Mouse (Mus musculus): Measurements from ENCODE around the gene Folr1.

Folr1 gene

DNA sequence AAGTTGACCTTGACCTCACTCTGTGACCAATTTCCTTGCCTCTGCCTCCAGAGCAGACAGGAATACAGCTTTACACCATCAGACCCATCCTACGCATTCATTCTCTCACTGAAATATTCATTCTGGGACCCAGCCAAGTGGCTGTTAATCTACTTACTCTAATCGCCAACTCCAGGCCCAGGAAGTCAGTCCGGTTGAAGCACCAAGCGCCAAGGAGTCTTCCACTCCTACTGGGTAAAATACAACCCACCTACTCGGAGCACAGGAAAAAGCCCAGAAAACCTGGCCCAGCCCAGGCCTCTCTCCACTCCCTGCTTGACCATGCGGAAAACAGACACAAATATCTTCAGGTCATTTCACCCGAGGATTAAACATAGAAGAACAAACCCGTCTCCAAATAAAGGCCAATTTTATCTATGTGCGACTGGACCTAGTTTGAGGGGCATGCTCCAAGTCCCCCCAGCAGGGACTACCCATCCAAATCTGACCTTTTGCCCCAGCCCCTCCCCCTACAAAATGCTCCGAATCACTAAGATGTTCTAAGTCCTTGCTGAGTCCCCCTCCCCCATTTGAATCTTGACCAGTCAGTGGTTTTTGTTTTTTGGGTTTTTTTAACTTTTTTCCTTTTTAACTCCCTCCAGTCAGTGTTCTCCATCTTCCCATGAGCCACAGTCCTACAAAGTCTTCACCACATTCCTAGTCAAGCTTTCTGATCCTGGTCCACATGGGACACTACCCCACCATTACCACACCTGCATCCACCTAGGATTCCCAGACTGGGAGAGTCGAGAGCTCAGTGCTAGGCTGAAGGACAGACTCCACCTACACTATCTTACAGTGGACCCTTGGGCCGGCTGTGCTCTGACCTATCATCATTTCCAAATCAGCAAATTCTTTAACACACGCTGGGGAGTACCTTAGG is 2.1 kb downstream of the Folr1 start:
- no peak for DNase-seq

DNA sequence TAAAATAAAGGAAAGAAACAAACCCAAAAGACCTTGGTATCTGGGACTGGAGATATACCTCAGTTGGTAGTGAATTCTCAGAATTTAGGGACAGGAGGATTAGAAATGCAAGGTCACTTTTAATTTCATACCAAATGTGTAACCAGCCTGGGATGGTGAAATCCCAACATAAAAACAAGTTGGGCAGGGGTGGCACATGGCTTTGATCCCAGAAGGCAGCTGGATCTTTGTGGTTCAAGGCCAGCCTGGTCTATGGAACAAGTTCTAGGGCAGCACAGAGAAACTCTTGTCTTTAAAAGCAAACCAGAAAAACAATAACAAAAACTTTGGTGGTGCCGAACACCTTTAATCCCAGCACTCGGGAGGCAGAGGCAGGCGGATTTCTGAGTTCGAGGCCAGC is 3.1 kb downstream of the Folr1 start:
- no peak for DNase-seq

DNA sequence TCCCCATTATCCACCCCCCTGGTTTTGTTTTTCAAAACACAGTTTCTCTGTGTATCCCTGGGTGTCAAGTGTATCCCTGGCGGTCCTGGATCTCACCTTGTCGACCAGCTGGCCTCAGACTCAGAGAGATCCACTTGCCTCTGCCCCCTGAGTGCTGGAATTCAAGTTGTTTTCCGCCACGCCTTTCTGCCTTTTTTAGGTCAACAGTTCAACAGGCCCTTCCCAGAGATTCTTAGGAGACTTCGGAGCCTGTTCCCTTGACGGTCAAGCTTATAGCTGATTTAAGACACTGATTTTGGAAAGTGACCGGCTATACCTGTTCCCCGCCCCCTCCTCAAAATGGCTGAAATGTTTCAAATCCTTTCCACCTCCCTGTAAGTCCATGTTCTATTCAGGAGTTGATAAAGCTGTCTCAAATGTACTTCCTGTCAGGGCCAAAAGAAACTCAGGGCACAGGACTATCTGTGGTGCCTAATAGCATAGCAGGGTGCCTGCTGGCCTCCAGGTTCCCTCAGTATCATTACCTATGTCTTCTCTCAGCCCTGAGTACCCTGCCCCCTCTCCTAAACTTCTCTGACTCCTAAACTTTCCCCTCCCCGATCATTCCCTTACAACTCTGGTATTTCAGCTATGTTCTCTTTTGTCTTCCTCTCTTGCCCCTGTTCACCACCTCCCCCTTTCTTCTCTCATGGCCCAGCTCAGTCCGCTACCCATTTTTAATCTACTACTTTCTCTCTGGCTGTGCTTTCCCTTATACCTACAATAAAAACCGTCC is 3.9 kb downstream of the Folr1 start:
- no peak for DNase-seq

DNA sequence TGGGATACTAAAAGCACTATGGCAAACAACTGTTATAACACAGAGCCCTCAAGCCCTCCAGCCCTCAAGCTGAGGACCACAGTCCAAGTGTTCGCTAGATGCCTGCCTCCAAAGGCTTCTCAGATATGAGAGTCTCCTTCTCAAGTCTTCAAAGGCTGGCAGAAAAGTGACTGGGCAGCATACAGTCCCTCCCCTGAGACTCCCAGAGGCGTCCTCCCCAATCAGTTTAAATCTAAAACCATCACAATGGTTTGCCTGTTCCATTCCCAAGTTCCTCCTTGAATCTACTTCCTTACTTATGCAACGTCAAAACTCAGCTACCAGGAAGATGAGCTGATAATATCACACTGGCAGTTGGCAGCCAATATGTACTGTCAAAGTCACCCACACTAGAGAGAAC is 7.2 kb downstream of the Folr1 start, which contains the start of gene Anapc15:
Anapc15 (plus strand) TSS at position 301 of the 400 bp plus-strand sequence.
- DNase-seq = no peak

DNA sequence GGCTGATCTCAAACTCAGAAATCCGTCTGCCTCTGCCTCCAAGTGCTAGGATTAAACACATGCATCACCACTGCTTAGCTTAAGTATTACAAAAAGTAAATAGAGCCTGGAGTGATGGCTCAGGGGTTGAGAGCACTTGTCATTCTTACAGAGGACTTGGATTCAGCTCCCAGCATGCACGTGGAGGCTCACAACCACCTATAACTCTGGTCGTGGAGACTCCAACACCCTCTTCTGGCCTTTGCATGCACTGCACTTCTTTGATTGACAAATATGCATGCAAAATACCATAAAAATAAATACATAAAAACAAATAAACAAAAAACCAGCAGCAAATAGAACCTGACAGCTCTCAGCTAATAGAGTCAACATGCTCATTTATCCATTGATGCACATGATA is 8.3 kb downstream of the Folr1 start:
- no peak for DNase-seq

DNA sequence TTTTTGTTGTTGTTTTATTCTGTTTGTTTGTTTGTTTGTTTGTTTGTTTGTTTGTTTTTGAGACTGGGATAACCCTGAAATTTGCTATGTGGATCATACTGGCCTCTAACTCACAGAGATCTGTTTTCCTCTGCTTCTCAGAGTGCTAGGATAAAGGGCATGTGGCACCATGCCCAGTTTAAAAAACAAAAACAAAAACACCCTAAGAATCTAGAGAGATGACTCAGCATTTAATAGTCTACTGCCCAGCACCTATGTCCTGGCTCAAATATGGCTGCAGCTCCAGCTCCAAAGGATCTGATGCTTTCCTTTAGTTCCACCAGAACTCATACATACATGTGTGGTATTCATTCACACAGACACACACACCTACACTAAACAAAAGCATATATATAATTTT is 9.6 kb downstream of the Folr1 start:
- no peak for DNase-seq

DNA sequence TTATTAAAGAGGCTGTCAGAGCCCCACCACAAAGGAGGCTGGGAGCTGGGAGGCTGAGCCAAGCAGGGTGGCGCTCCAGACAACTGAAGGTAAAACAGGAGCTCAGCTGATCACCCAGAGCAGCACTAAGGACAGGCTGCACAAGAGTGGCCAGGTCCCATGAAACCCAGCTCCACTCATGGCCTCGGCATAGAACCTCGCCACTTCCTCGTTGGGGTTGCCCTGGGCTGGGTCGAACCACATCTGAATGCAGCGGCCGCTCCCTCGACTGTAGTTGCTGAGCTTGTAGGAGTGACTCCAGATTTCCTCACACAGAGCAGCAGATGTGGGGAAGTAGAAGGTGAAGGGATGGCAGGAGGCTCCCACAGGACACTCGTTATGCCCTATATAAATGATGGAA is 12.2 kb downstream of the Folr1 start:
- DNase-seq = no peak

DNA sequence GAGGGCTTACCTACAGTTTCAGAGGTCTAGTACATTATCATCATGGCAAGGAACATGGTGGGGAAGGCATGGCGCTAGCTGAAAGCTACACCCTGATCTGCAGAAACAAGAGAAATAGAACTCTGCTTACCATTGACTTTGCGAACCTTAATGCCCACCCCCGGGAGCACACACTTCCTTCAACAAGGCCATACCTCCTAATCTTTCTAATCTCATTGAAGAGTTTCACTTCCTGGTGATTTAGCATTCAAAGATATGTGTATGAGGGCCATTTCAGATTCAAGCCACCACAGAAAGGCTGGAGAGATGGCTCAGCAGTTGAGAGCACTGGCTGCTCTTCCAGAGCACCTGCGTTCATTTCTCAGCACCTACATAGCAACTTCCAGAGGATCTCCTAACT is 13.5 kb downstream of the Folr1 start, which contains the start of gene Folr2:
Folr2 (minus strand) TSS at position 101 of the 400 bp plus-strand sequence.
- no peak for DNase-seq

DNA sequence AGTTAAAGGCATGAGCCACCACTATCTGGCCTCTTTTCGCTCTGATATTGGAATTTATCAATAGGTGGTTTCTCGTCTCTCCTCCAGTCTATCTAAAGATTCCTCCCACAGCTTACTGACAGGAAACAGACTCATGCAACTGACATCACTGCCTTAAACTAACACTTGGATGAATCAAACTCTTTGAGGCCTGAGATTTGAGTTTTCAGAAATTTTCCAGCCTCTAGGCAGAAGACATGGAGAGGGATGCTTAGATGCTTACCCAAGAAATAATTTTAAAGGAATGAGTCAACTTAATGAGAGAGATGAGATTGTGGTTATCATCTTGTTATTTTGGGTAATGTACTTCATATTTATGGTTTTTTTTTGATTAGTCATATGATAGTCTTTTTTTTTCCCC is 16.8 kb downstream of the Folr1 start:
- no peak for DNase-seq

DNA sequence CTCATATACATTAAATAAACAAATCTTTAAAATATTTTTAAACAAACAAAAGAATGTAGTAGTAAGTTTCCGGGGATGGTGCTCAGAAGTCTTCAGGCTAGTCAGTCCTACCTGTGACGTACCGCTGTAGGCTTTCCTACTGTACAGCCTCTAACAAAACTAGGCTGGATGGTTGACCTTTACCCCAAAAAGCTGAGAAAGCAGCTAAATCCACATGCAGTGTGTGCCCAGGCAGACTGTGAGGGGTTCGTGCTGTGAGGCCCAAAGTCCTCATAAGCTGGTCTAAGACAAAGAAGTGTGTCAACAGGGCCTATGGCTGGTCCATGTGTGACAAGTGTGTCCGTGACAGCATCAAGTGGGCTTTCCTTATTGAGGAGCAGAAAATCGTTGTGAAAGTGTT is 17.7 kb downstream of the Folr1 start:
- DNase-seq = no peak

DNA sequence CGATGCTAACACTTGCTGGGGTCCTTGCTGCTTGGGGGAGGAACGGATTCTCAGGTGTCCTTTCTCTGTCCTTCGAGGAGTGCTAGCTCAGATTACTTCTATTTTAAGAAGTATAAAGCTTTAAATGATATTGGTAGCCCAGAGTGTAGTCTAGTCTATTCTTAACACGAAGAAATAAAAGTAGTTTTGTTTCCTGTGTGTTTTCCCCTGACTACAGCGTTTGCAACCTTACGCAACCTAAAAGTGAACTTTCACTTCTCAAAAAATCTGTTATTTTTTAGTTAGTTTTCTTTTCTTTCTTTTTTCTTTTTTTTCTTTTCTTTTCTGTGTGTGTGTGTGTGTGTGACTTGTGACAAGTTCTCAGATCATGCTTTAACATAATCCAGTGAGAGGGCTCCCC is 18.9 kb downstream of the Folr1 start:
- no peak for DNase-seq

DNA sequence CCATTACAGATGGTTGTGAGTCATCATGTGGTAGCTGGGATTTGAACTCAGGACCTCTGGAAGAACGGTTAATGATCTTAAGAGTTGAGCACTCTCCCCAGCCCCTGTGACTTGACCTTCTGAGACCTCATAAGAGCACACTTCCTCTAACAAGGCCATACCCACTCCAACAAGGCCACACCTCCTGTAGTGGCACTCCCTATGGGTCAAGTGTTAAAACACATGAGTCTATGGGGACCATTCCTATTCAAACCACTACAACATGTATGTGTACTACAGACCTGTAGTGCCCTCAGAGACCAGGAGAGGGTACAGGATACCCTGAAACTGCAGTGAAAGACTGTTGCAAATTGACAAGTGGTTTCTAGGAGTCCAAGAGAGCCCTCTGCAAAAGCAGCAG is 22.7 kb downstream of the Folr1 start:
- no peak for DNase-seq

DNA sequence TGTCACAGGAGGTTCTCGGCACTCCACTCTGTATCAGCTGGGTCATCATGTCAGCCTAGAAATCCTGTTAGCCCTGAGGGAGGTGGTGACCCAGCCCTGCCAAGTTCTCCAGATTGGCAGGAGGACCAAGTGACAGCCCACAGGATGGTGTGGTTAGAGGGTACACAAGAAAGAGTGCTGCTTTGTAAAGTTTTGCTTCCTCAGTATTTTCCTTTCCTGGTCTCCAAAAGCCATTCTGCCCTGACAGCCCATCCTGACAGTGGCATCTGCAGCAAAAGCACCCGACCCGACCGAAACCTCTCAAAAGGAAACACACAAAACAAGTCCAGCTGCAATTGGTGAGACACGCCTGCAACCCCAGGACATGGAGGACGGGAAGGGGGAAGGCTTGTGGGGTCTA is 26.4 kb downstream of the Folr1 start:
- DNase-seq = no peak

DNA sequence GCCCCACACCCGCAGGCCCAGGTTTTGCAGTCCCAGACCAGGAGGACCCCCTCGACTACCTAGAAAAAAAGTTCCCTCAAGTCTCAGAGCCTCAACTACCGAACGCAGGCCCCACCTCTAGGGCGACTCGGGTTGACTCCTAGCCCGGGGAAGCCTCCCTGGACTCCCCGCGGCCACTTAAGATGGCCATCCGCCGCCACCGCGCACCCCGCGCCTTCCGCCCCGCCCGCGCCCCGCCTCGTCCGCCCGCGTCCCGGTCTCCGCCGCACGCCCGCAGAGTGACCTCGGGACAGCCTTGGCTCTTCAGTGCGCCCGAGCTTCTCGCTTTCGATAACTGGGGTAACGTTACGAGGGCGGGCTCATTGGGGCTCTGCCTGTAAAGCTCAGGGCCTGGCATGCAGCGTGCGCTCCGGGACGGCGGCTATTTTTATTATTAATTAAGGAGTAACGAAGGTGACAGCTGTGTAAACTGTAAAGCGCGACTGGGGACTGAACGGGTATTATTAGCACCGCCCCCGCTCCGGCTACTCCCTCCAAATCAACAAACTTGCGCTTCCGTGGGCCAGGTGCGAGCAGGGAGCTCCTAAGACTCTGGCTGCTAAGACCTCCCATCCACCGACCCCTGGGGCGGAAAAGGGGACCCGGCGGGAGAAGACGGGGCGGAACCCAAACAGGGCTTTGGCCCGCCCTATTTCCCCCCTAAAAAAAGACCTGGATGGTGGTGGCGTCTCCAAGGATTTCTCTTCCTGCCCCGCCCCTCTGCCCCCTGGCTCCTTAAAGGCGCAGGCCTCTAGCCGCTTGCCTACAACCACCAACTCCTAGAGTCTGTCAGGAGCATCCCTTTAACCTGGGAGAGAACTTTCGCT is 32.7 kb downstream of the Folr1 start, which contains the start of gene Inppl1:
Inppl1 (minus strand) TSS at position 624 of the 866 bp plus-strand sequence.
- DNase-seq = peak; percentile 87

DNA sequence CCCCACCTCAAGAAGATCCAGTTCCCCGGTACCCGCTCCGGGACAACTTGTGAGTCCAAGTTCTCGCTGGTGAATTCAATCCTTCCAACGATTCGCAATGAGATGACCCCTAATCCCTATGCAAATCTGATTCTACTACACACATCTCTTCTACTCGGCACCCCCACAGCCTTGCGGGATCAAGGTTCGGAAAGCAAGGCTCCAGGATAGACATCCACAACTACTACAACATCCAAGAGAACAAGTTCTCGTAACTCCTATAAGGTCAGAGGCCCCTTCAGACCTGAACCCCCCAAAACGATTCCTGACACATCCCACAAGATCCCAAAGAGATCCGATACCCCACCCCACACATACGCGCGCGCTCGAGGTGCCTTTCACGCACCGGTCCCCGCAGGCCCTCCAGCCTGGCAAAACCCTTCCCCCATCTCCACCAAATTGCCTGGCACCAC is 33.4 kb downstream of the Folr1 start:
- DNase-seq = no peak

DNA sequence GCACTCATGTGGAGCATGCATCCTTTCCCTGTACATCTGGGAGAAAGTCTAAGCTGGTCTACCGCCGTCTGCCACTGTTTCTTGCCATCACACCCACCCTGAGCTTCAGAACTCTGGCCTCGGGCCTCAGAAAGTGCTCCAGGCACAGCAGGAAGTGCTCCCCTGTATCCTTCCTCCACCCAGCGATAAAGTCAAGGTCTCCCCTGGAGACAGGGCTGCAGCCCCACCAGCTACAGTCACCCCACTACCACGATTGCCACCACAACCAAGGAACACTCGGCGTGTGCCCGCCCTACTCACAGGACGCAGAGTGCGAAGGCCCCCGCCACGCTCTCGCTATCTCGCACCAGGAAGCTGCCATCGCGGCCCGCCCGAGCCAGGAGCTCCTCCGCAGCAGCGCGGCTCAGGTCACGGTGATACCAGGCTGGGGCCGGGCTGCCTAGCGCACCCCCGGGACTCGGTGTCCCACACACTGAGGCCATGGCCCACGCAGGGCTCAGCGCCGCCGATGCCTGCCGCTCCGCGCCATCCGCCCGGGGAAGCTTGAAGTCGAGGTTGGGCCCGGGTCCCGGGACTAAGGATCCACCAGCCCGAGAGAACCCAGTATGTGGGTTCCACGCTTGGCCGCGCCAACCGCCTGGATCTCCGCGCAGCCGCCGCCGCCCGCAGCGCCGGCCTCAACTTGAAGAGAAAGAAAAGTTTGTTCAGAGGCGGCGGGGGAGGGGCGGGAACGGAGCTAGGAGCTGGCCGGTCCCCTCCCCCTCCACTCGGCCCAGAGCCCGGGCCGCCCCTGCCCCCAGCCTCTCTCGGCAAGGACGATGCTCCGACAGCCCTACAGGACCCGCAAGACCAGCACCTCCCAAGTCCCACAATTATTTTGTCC is 34.1 kb downstream of the Folr1 start:
- DNase-seq = peak; percentile 38

DNA sequence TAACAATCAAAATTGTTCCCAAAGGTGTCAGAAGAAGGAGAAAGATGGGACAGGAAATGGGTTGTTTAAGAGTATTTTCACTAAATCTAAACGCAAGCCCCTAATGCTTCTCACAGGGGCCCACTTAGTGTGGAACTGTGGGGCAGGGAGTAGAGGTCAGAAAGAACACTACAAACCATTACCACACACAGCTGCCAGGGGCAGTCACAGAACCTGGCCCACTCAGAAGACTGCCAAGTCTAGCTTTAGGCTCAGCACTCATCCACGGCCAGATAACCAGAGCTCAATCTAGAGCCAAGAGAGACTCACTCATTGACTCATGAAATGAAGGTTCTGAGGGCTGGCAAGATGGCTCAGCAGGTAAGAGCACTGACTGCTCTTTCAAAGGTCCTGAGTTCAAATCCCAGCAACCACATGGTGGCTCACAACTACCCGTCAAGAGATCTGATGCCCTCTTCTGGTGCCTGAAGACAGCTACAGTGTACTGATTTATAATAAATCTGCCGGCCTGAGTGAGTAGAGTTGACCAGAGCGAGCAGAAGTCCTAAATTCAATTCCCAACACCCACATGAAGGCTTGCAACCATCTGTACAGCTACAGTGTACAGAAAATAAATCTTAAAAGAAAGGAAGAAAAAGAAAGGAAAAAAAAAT is 35.0 kb downstream of the Folr1 start:
- DNase-seq = no peak

DNA sequence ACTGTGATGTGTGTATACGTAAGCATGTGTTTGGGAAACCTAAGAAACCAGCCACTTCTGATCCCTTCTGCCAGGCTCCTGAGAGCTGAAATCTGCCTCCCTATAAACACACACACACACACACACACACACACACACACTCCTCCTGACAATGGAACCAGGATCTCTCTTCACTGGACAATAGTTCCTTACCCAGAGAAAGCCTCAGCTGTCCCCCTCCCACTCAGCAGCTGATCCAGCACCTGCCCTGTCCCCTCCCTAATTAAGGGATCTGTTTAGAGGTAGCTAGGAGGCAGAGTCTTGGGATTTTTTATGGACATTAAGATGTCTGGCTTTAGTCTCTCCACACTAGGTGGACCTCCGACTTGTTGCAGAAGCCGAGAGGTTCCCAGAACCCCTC is 35.7 kb downstream of the Folr1 start:
- DNase-seq = no peak

DNA sequence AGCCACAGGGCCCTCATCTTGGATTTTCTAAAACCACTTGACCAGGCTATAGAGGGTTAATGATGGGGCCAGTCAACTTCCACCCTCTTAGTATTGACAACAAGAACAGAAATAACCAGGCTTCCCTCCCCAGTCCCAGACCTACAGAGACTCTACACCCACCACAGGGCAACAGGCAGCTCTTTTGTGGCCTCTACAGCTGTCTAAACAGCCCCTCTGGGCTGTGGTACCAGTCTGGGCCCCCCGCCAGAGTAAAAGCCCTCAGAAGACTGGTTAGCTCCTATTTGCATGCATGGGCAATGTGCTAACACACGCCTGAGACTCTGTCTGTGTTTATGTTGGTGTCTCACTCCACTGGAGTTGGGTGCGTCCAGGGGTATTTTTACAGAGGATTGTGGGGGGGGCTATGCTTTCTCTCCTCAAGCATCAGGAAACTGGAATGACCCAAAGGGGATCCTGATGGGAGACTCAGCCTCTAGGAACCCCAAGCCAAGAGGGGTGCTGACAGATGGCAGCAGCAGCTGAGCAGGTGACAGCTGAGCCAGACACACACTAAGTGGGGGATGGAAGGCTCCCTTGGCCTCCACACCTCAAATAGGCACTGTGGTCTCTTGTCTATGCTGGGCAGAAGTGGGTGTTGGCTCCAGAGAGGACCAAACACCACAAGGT is 36.5 kb downstream of the Folr1 start:
- no peak for DNase-seq

DNA sequence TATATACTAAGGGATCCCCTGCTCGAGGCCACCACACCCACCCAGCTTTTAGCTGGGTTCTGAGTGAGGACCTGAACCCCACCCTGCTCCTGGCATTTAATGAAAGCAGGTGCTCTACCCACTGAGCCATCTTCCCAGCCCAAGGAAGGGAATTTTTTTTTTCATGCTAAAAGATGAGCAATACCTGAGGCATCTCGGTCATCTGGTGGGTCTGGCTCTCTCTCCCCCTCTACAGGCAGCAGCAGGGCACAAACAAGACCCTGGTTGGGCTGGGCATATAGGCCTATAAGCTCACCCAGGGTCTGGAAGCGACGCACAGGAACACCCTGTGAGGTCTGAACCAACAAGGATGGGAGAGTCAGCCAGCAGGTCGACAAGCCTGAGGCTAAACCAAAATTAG is 37.2 kb downstream of the Folr1 start:
- no peak for DNase-seq

DNA sequence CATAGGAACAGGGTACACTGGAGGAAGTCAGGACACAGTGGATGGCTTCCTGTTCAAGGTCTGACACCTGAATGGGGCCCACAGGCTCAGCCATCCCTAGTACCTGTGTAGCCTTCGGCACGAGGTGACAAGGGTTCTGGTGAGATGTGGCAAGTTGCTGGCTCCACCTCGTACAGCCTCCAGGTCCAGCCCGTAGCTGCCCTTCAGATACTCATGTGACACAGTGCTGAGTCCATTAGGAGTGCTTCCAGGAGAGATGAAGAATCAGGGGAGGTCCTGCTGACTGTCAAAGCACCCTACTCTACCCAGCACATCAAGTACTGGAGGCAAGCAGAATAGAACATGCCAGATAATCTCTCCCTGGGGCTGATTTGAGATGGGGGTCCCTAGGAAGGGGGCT is 38.2 kb downstream of the Folr1 start:
- no peak for DNase-seq

All from right cerebral cortex, adult 18-20 months (tissue).